Mouse (Mus musculus) hindbrain, embryonic 15.5 days (tissue): ENCODE results near the gene Gimap8. TPM values are rescaled to one million over a fixed set of nuclear protein-coding genes. Genes with fewer than 3 reads are reported as not detected.
"Not testable (repeated sequence)": the region's sequence is repeated elsewhere in the genome, so short reads cannot be mapped to it uniquely, and the experiment has no call there.

Experiments used
- ATAC-seq: fragments of 200-750 bp; cut with Nextera tagmentation; 2 replicates; pipeline ENCODE4 v1.8.0; 2017; ENCODE audit warnings: low read depth, moderate number of reproducible peaks, moderate TSS enrichment; ENCODE audit not compliant: low FRiP score
- H3K27ac ChIP-seq: fragments of 300-500 bp; sonication (generic); replicated peaks from 2 replicates; pipeline ENCODE4 v1.5.1; 2015; ENCODE audit warnings: mild to moderate bottlenecking, inconsistent platforms
- H3K27me3 ChIP-seq: fragments of 300-500 bp; sonication (generic); 2 replicates; pipeline ENCODE4 v1.6.1; 2015; ENCODE audit warnings: control low read depth, inconsistent platforms
- H3K36me3 ChIP-seq: fragments of 300-500 bp; sonication (generic); 2 replicates; pipeline ENCODE4 v1.6.1; 2015; ENCODE audit warnings: control low read depth, inconsistent platforms
- H3K4me1 ChIP-seq: fragments of 300-500 bp; sonication (generic); replicated peaks from 2 replicates; pipeline ENCODE4 v1.6.1; 2015; ENCODE audit warnings: control low read depth, inconsistent platforms
- H3K4me2 ChIP-seq: fragments of 300-500 bp; sonication (generic); 2 replicates; pipeline ENCODE4 v1.6.1; 2015; ENCODE audit warnings: moderate library complexity, mild to moderate bottlenecking, inconsistent platforms
- H3K4me3 ChIP-seq: fragments of 300-500 bp; sonication (generic); 2 replicates; pipeline ENCODE4 v1.5.1; 2015; ENCODE audit warnings: mild to moderate bottlenecking, inconsistent platforms
- H3K9ac ChIP-seq: fragments of 300-500 bp; sonication (generic); 2 replicates; pipeline ENCODE4 v1.6.1; 2015; ENCODE audit warnings: inconsistent platforms
- H3K9me3 ChIP-seq: fragments of 300-500 bp; sonication (generic); 2 replicates; pipeline ENCODE4 v1.6.1; 2016; ENCODE audit warnings: control low read depth, inconsistent platforms
- WGBS: fragments of 180-500 bp; shearing (Covaris S2); methylation state at CpG from one replicate; pipeline ENCODE4 v1.1.7; 2015; 5-methylcytosine and 5-hydroxymethylcytosine counted together
- polyA plus RNA-seq: library from polyadenylated mRNA; unstranded; fragments of >200 nt; fragmentation: Nextera tagmentation; extraction: Ambion mirVana; gene quantifications from 2 replicates; pipeline ENCODE4 v1.2.1, GENCODE M21; 2015

Gene Gimap8
- polyA plus RNA-seq, 1 experiment from 2014 or later = 0.56 TPM

GRCm38 (mm10) chr6:48683263-48683821 is 36.3 kb downstream of the Gimap8 start:
- H3K4me3 ChIP-seq, H3K9me3 ChIP-seq, H3K4me1 ChIP-seq, ATAC-seq, H3K27ac ChIP-seq, H3K4me2 ChIP-seq, H3K9ac ChIP-seq, H3K36me3 ChIP-seq, H3K27me3 ChIP-seq: not testable (repeated sequence)
- WGBS = 91% methylated on average over 4 of the region's 4 CpGs

GRCm38 (mm10) chr6:48684319-48684718 is 37.3 kb downstream of the Gimap8 start, which contains the start of gene Gimap4:
Gene Gimap4 (plus strand): TSS chr6:48684549.
- no peak for ATAC-seq
- Histone ChIP-seq H3K27me3 (no peaks in the 10 kb centered on the region), H3K9me3 (no peaks in the 10 kb centered on the region), H3K27ac (no peak within 1 kb of the TSS), H3K9ac (no peak within 1 kb of the TSS), H3K4me2 (no peak within 1 kb of the TSS), H3K36me3 (no peaks in the 10 kb centered on the region), H3K4me3 (no peak within 1 kb of the TSS), H3K4me1 (no peaks in the 10 kb centered on the region)
- 75% methylated on average over 5 of the region's 5 CpGs for WGBS

GRCm38 (mm10) chr6:48684806-48685205 is 37.8 kb downstream of the Gimap8 start:
- H3K9ac ChIP-seq = no peak overlapping the region
- WGBS = 70% methylated on average over 4 of the region's 4 CpGs
- H3K36me3 ChIP-seq = no peaks in the 10 kb centered on the region
- no peak overlapping the region for H3K27ac ChIP-seq
- H3K27me3 ChIP-seq = no peaks in the 10 kb centered on the region
- no peak overlapping the region for H3K4me3 ChIP-seq
- no peak overlapping the region for H3K4me2 ChIP-seq
- H3K9me3 ChIP-seq = no peaks in the 10 kb centered on the region
- H3K4me1 ChIP-seq = no peaks in the 10 kb centered on the region
- ATAC-seq = no peak

GRCm38 (mm10) chr6:48685251-48685650 is 38.2 kb downstream of the Gimap8 start:
- no peak for ATAC-seq
- H3K4me2 ChIP-seq = no peak overlapping the region
- H3K9me3 ChIP-seq = no peaks in the 10 kb centered on the region
- WGBS = 91% methylated on average over 2 of the region's 2 CpGs
- H3K9ac ChIP-seq = no peak overlapping the region
- no peaks in the 10 kb centered on the region for H3K36me3 ChIP-seq
- no peak overlapping the region for H3K27ac ChIP-seq
- no peak overlapping the region for H3K4me3 ChIP-seq
- no peaks in the 10 kb centered on the region for H3K27me3 ChIP-seq
- H3K4me1 ChIP-seq = no peaks in the 10 kb centered on the region

GRCm38 (mm10) chr6:48685694-48686665 is 38.9 kb downstream of the Gimap8 start:
- Histone ChIP-seq H3K9ac (no peak overlapping the region), H3K9me3 (no peaks in the 10 kb centered on the region), H3K4me1 (no peaks in the 10 kb centered on the region), H3K27me3 (no peaks in the 10 kb centered on the region), H3K36me3 (no peaks in the 10 kb centered on the region), H3K4me2 (no peak overlapping the region), H3K4me3 (no peak overlapping the region), H3K27ac (no peak overlapping the region)
- no peak for ATAC-seq
- 84% methylated on average over 7 of the region's 7 CpGs for WGBS

- Histone ChIP-seq H3K9ac (no peak overlapping the region), H3K4me2 (no peak overlapping the region), H3K36me3 (no peaks in the 10 kb centered on the region), H3K27ac (no peak overlapping the region), H3K27me3 (no peaks in the 10 kb centered on the region), H3K4me1 (no peaks in the 10 kb centered on the region), H3K9me3 (no peaks in the 10 kb centered on the region), H3K4me3 (no peak overlapping the region)
- WGBS = 80% methylated on average over 2 of the region's 2 CpGs
- no peak for ATAC-seq
Measured at GRCm38 (mm10) chr6:48687077-48687476, 40.0 kb downstream of the Gimap8 start.

- 93% methylated on average over 2 of the region's 2 CpGs for WGBS
- H3K4me1 ChIP-seq = no peaks in the 10 kb centered on the region
- no peaks in the 10 kb centered on the region for H3K27me3 ChIP-seq
- H3K4me3 ChIP-seq = no peak overlapping the region
- no peak overlapping the region for H3K27ac ChIP-seq
- H3K9ac ChIP-seq = no peak overlapping the region
- H3K9me3 ChIP-seq = no peaks in the 10 kb centered on the region
- H3K36me3 ChIP-seq = no peaks in the 10 kb centered on the region
- H3K4me2 ChIP-seq = no peak overlapping the region
- ATAC-seq = no peak
Measured at GRCm38 (mm10) chr6:48689320-48689719, 42.3 kb downstream of the Gimap8 start.

- WGBS = 95% methylated on average over 6 of the region's 6 CpGs
- Histone ChIP-seq H3K4me1 (no peaks in the 10 kb centered on the region), H3K9me3 (no peaks in the 10 kb centered on the region), H3K9ac (no peak overlapping the region), H3K4me2 (no peak overlapping the region), H3K27ac (no peak overlapping the region), H3K4me3 (no peak overlapping the region), H3K36me3 (no peaks in the 10 kb centered on the region), H3K27me3 (no peaks in the 10 kb centered on the region)
- no peak for ATAC-seq
Measured at GRCm38 (mm10) chr6:48692962-48693361, 45.9 kb downstream of the Gimap8 start.

- Histone ChIP-seq H3K27me3 (no peaks in the 10 kb centered on the region), H3K36me3 (no peaks in the 10 kb centered on the region), H3K27ac (no peak overlapping the region), H3K4me1 (no peaks in the 10 kb centered on the region), H3K4me2 (no peak overlapping the region), H3K4me3 (no peak overlapping the region), H3K9me3 (no peaks in the 10 kb centered on the region), H3K9ac (no peak overlapping the region)
- ATAC-seq = no peak
- 80% methylated on average over 4 of the region's 4 CpGs for WGBS
Measured at GRCm38 (mm10) chr6:48696830-48697554, 50.0 kb downstream of the Gimap8 start.

- no peaks in the 10 kb centered on the region for H3K27me3 ChIP-seq
- H3K4me3 ChIP-seq = no peak overlapping the region
- 59% methylated on average over 1 of the region's 1 CpGs for WGBS
- no peaks in the 10 kb centered on the region for H3K36me3 ChIP-seq
- H3K9ac ChIP-seq = no peak overlapping the region
- no peak overlapping the region for H3K4me2 ChIP-seq
- no peak for ATAC-seq
- no peak overlapping the region for H3K27ac ChIP-seq
- no peaks in the 10 kb centered on the region for H3K9me3 ChIP-seq
- H3K4me1 ChIP-seq = no peaks in the 10 kb centered on the region
Measured at GRCm38 (mm10) chr6:48697555-48697930, 50.5 kb downstream of the Gimap8 start.

- Histone ChIP-seq H3K9ac (no peak overlapping the region), H3K4me3 (no peak overlapping the region), H3K9me3 (no peaks in the 10 kb centered on the region), H3K4me1 (no peaks in the 10 kb centered on the region), H3K4me2 (no peak overlapping the region), H3K27me3 (no peaks in the 10 kb centered on the region), H3K36me3 (no peaks in the 10 kb centered on the region), H3K27ac (no peak overlapping the region)
- ATAC-seq = no peak
- WGBS = 82% methylated on average over 7 of the region's 7 CpGs
Measured at GRCm38 (mm10) chr6:48698066-48698856, 51.2 kb downstream of the Gimap8 start.
